Mouse (Mus musculus) layer of hippocampus, adult 9-10 months (tissue): ENCODE data around the gene 6430548M08Rik.

Experiments
- DNase-seq: peaks from one replicate; pipeline ENCODE4 v3.0.0; 2022; ENCODE audit warnings: low spot score

Gene 6430548M08Rik

GRCm38 (mm10) chr8:120109149-120109548, 4.8 kb upstream of the 6430548M08Rik start:
- DNase-seq: peak; percentile 37

GRCm38 (mm10) chr8:120110966-120111365, 3.0 kb upstream of the 6430548M08Rik start:
- no peak for DNase-seq

GRCm38 (mm10) chr8:120111382-120111781, 2.6 kb upstream of the 6430548M08Rik start:
- DNase-seq: no peak

GRCm38 (mm10) chr8:120112535-120112934, 1.4 kb upstream of the 6430548M08Rik start:
- DNase-seq: no peak

GRCm38 (mm10) chr8:120113306-120113705, 646 bp upstream of the 6430548M08Rik start:
- DNase-seq: no peak

GRCm38 (mm10) chr8:120114315-120114841, 426 bp downstream of the 6430548M08Rik start:
- no peak for DNase-seq

- DNase-seq: no peak
Measured at GRCm38 (mm10) chr8:120116600-120116999, 2.6 kb downstream of the 6430548M08Rik start.

- DNase-seq: no peak
Measured at GRCm38 (mm10) chr8:120118162-120118561, 4.2 kb downstream of the 6430548M08Rik start.

GRCm38 (mm10) chr8:120118847-120119246, 4.9 kb downstream of the 6430548M08Rik start:
- DNase-seq: no peak

- no peak for DNase-seq
Measured at GRCm38 (mm10) chr8:120119429-120119828, 5.5 kb downstream of the 6430548M08Rik start.

GRCm38 (mm10) chr8:120119931-120120330, 6.0 kb downstream of the 6430548M08Rik start:
- DNase-seq: no peak

GRCm38 (mm10) chr8:120120951-120121350, 7.0 kb downstream of the 6430548M08Rik start:
- DNase-seq: no peak

- no peak for DNase-seq
Measured at GRCm38 (mm10) chr8:120124261-120124660, 10.3 kb downstream of the 6430548M08Rik start.

- DNase-seq: no peak
Measured at GRCm38 (mm10) chr8:120124836-120125389, 11.0 kb downstream of the 6430548M08Rik start.

GRCm38 (mm10) chr8:120126357-120127161, 12.6 kb downstream of the 6430548M08Rik start:
- DNase-seq: no peak

- DNase-seq: no peak
Measured at GRCm38 (mm10) chr8:120129547-120129946, 15.6 kb downstream of the 6430548M08Rik start.

GRCm38 (mm10) chr8:120131158-120131557, 17.2 kb downstream of the 6430548M08Rik start:
- no peak for DNase-seq

- DNase-seq: no peak
Measured at GRCm38 (mm10) chr8:120133169-120133568, 19.2 kb downstream of the 6430548M08Rik start.

- no peak for DNase-seq
Measured at GRCm38 (mm10) chr8:120135687-120136086, 21.7 kb downstream of the 6430548M08Rik start.

GRCm38 (mm10) chr8:120136618-120137017, 22.7 kb downstream of the 6430548M08Rik start:
- DNase-seq: no peak

- no peak for DNase-seq
Measured at GRCm38 (mm10) chr8:120138958-120139357, 25.0 kb downstream of the 6430548M08Rik start.

- DNase-seq: no peak
Measured at GRCm38 (mm10) chr8:120140769-120141168, 26.8 kb downstream of the 6430548M08Rik start.
